Mouse (Mus musculus): ENCODE measurements around the gene Lztr1.

DNA sequence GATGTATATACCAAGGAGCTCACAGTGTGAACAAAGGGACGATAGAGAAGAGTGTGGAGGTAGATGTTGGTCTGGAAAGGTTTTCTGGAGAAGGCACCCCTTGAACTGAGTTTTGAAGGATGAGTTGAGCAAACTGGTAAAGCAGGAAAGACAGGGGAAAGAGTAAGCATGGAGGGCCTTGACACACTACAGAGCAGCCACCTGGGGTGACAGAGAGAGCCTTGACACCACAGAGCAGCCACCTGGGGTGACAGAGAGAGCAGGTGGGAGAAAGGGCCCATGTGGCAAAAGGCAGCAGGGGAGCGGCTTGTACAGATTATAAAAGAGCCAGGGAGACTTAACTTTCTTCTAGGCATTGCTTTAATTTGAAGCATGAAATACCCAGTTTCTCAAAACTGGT lies 33.7 kb upstream of the Lztr1 start:
- TF ChIP-seq CTCF (IDR thresholded peaks at IDR 0.05; ENCODE audit: low read depth), result no peak
- no peak for TF ChIP-seq EP300 (IDR thresholded peaks at IDR 0.05; ENCODE audit: low read depth)
